Mouse (Mus musculus) thymus, adult 2 months (tissue): ENCODE data around the gene Pja2. TPM values are rescaled to one million over a fixed set of nuclear protein-coding genes. Genes with fewer than 3 reads are reported as not detected.
"Not testable (repeated sequence)": the region's sequence is repeated elsewhere in the genome, so short reads cannot be mapped to it uniquely, and the experiment has no call there.

ENCODE experiments used
- DNase-seq: peaks from one replicate; pipeline ENCODE4 v3.0.0; 2021
- H3K27ac ChIP-seq: fragments of 200-500 bp; 2 replicates; pipeline ENCODE4 v1.5.1; 2012; ENCODE audit warnings: low read length, control low read depth; ENCODE audit not compliant: control insufficient read depth, insufficient read depth
- H3K27me3 ChIP-seq: fragments of 200-500 bp; 2 replicates; pipeline ENCODE4 v1.6.1; 2012; ENCODE audit warnings: mild to moderate bottlenecking, low read length, moderate library complexity, mixed read lengths; ENCODE audit not compliant: control insufficient read depth, insufficient read depth
- H3K36me3 ChIP-seq: fragments of 200-500 bp; 2 replicates; pipeline ENCODE4 v1.6.1; 2012; ENCODE audit warnings: mild to moderate bottlenecking, low read length, moderate library complexity; ENCODE audit not compliant: control insufficient read depth, insufficient read depth
- H3K4me1 ChIP-seq: fragments of 200-500 bp; replicated peaks from 2 replicates; pipeline ENCODE4 v1.6.1; 2012; ENCODE audit warnings: low read length; ENCODE audit not compliant: control insufficient read depth, insufficient read depth
- H3K4me3 ChIP-seq: fragments of 200-500 bp; 2 replicates; pipeline ENCODE4 v1.5.1; 2012; ENCODE audit warnings: mild to moderate bottlenecking, low read length, control low read depth, moderate library complexity; ENCODE audit not compliant: control insufficient read depth, insufficient read depth
- CTCF ChIP-seq: fragments of 200-500 bp; IDR thresholded peaks from 2 replicates; pipeline ENCODE4 v1.5.1; 2012; ENCODE audit warnings: mild to moderate bottlenecking, control low read depth, low read length, moderate library complexity, borderline replicate concordance; ENCODE audit not compliant: control insufficient read depth, poor library complexity, insufficient read depth; ENCODE audit errors: extremely low read depth
- POLR2A ChIP-seq: fragments of 200-500 bp; IDR thresholded peaks from 2 replicates; pipeline ENCODE4 v1.6.1; 2012; ENCODE audit warnings: mild to moderate bottlenecking, low read length, control low read depth, moderate library complexity; ENCODE audit not compliant: control insufficient read depth, poor library complexity, insufficient read depth; ENCODE audit errors: extremely low read depth
- WGBS: fragments of 180-500 bp; shearing (Covaris S2); methylation state at CpG from one replicate; pipeline ENCODE4 v1.1.7; 2018; 5-methylcytosine and 5-hydroxymethylcytosine counted together
- polyA plus RNA-seq: library from polyadenylated mRNA; depleted of rRNA; stranded (reverse); fragments of >200 nt; gene quantifications from 2 replicates; pipeline ENCODE4 v1.2.3, GENCODE M21; 2012

The Pja2 gene
- polyA plus RNA-seq, 1 experiment = 10.5 TPM

DNA sequence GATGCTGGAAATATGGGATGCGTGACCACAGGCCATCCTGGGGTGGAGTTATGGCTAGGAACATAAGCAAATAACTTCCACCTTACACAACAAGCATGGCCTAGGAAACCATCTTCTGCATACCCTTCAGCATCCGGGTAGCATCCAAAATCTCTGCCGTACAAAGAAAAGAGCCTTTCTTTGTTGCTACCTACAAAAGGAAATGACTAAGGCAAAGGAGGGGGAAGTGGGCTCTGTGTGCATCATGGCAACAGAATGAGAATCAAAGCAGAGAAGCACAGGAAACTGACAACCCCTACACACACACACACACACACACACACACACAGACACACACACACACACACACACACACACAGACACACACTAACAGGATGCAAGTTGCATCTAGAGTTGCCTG is 83.5 kb downstream of the Pja2 start:
- Histone ChIP-seq H3K4me1 (no peaks in the 10 kb centered on the region; the same call in 1 of the 2 replicates), H3K27ac (no peak overlapping the region), H3K4me3 (no peak overlapping the region), H3K27me3 (no peaks in the 10 kb centered on the region), H3K36me3 (no peaks in the 10 kb centered on the region)
- TF ChIP-seq CTCF = no peak
- no peak for TF ChIP-seq POLR2A
- no peak for DNase-seq
- WGBS = 38% methylated on average over 3 of the region's 3 CpGs

DNA sequence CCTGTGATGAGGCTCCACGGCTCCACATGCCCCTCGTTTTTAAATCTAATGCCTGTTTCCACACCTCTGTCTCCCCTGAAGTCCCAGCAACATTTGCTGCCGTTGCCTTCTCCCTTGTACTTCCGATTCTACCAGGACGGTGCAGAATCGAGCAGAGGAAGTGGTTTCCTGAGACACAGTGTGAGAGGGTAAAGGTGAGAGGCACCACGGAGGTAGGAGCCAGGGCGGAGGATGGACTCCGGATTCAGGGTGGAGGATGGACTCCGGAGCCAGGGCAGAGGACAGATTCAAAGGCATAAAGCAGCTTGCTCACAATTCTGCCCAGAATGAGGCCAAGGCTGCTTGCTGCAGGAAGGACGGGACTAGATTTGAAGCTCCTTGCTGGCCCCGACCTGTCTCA is 88.8 kb downstream of the Pja2 start:
- Histone ChIP-seq H3K4me3 (no peak overlapping the region), H3K27me3 (no peaks in the 10 kb centered on the region), H3K4me1 (peaks cover 4% of the 10 kb centered on the region; the same call in 1 of the 2 replicates), H3K27ac (no peak overlapping the region), H3K36me3 (no peaks in the 10 kb centered on the region)
- DNase-seq = no peak
- WGBS = 46% methylated on average over 12 of the region's 12 CpGs
- TF ChIP-seq POLR2A (no peak), CTCF (no peak)

DNA sequence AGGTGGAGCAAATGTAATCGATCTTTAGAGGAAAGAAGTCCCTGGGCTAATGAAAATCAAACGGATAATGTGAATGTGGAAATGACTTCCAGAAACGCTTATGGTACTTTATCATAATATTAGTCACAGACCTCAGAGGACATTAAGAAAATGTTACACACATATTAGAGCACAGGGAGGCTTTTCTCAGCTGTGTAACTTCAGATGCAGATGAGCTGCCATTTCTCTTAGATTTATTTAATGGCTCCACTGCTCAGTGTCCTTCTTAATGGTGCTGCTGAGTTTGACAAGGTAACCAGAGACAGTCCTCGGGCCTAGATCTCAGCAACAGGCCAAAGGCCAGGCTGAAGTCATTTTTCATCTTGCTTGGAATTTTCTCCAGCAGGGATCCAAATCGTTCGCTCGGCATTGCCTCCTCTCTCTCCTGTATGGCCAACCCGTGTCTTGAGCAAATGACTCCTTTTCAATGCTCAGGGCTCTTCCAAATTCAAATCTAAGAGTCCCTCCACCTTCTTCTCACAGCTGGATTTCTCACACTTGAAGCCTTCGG is 89.3 kb downstream of the Pja2 start:
- H3K27me3 ChIP-seq = no peaks in the 10 kb centered on the region
- 89% methylated on average over 9 of the region's 9 CpGs for WGBS
- H3K27ac ChIP-seq = no peak overlapping the region
- peaks cover 4% of the 10 kb centered on the region; the same call in 1 of the 2 replicates for H3K4me1 ChIP-seq
- TF ChIP-seq POLR2A = no peak
- TF ChIP-seq CTCF = no peak
- no peak overlapping the region for H3K4me3 ChIP-seq
- no peaks in the 10 kb centered on the region for H3K36me3 ChIP-seq
- no peak for DNase-seq

DNA sequence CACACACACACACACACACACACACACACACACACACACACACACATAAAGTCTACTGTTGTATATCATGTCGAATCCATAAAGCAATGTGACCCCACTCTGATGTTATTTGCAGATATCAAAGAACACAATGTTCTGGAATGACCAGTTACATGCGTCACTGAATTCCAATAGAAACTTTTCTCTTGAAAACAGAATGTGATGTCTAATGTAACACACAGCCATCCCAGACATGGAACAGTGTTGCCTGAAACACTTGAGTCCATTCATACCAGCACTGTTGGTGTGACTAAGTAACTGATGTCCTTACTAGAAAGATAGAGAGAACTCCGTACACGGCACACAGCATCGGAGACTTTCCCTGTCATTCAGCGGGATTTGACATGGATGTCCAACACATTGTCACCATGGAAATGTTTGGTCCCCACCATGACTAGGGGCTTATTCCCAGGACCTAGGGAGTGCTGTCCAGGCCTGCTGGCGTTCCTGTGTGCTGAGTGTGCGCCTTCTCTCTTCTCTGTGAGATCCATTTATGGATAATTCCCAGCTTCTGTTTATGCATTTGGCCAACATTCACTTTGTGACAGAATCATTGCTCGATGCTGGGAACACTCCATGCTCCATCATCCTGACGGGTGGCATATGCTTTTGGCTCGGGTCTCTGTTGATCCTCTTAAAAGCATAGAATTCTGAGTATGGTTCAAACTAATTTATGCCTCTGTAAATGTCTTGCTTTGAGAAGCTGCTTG is 90.0 kb downstream of the Pja2 start:
- no peak for TF ChIP-seq POLR2A
- TF ChIP-seq CTCF = no peak
- Histone ChIP-seq H3K36me3 (no peaks in the 10 kb centered on the region), H3K4me1 (peaks cover 4% of the 10 kb centered on the region; the same call in 1 of the 2 replicates), H3K4me3 (no peak overlapping the region), H3K27me3 (no peaks in the 10 kb centered on the region), H3K27ac (no peak overlapping the region)
- 95% methylated on average over 11 of the region's 11 CpGs for WGBS
- no peak for DNase-seq

GRCm38 (mm10) chr17:64232134-64232533 is 99.6 kb downstream of the Pja2 start:
- Histone ChIP-seq H3K36me3 (no peaks in the 10 kb centered on the region), H3K27me3 (no peaks in the 10 kb centered on the region), H3K27ac (no peak overlapping the region), H3K4me1 (no peaks in the 10 kb centered on the region), H3K4me3 (no peak overlapping the region)
- no peak for DNase-seq
- no peak for TF ChIP-seq CTCF
- TF ChIP-seq POLR2A = no peak
- WGBS = 68% methylated on average over 4 of the region's 4 CpGs

- H3K27me3 ChIP-seq, H3K4me3 ChIP-seq, H3K4me1 ChIP-seq, DNase-seq, H3K27ac ChIP-seq, H3K36me3 ChIP-seq: not testable (repeated sequence)
- WGBS = 96% methylated on average over 4 of the region's 4 CpGs
These were observed 100.1 kb downstream of the Pja2 start for GRCm38 (mm10) chr17:64231637-64232036.

- peak; percentile 18 for DNase-seq
- no peaks in the 10 kb centered on the region for H3K4me1 ChIP-seq
- H3K27ac ChIP-seq = no peak overlapping the region
- H3K36me3 ChIP-seq = no peaks in the 10 kb centered on the region
- H3K27me3 ChIP-seq = no peaks in the 10 kb centered on the region
- WGBS = 82% methylated on average over 8 of the region's 8 CpGs
- no peak overlapping the region for H3K4me3 ChIP-seq
- TF ChIP-seq POLR2A = no peak
- TF ChIP-seq CTCF = no peak
These were observed 100.5 kb downstream of the Pja2 start for GRCm38 (mm10) chr17:64231172-64231571.
